Comparison of ENCODE assay signal across 12 mouse cellular contexts in genomic region chr4:40509534-40509933, GRCm38 (mm10). TPM values are rescaled to one million over a fixed set of nuclear protein-coding genes. Genes with fewer than 3 reads are reported as not detected.
DNase-seq lines count a peak whose midpoint lies in the region; ATAC-seq lines count a peak whose summit lies in the region.
"Had no signal": no experiment of that assay in that cellular context is flagged by ENCODE, and none has a peak within 500 bp of the region (broad histone marks: within the 10 kb centered on the region; RNA-seq: fewer than 3 reads in every experiment).

No protein-coding gene starts in this region.

- H3K27me3 ChIP-seq in neural tube, embryonic 13.5 days: no peaks in the 10 kb centered on the region
- H3K27me3 ChIP-seq: limb, embryonic 12.5 days had no signal

- peak; percentile 59; the same call in 1 of the 2 replicates for ATAC-seq in neural tube, embryonic 13.5 days (ENCODE audit: low read depth)

- H3K4me3 ChIP-seq in neural tube, embryonic 13.5 days: no peak overlapping the region
- H3K4me3 ChIP-seq: limb, embryonic 12.5 days had no signal

- H3K9me3 ChIP-seq in neural tube, embryonic 13.5 days: no peaks in the 10 kb centered on the region
- H3K9me3 ChIP-seq: G1E; limb, embryonic 12.5 days had no signal

- no peaks in the 10 kb centered on the region for H3K36me3 ChIP-seq in neural tube, embryonic 13.5 days
- H3K36me3 ChIP-seq: G1E; limb, embryonic 12.5 days had no signal

- no peak overlapping the region for H3K4me2 ChIP-seq in neural tube, embryonic 13.5 days
- H3K4me2 ChIP-seq: limb, embryonic 12.5 days had no signal

- H3K27ac ChIP-seq in neural tube, embryonic 13.5 days (replicated peaks): no peak overlapping the region
- H3K27ac ChIP-seq: limb, embryonic 12.5 days had no signal

- no peak overlapping the region for H3K9ac ChIP-seq in neural tube, embryonic 13.5 days
- H3K9ac ChIP-seq: limb, embryonic 12.5 days had no signal

- 70% methylated on average over 16 of the region's 16 CpGs for WGBS in neural tube, embryonic 13.5 days

- peak; percentile 37 to 63 for DNase-seq in cerebellum, postnatal 10 days
- DNase-seq in cerebellum, postnatal 36 days: no peak
- no peak for DNase-seq in neural tube, embryonic 10.5 days (ENCODE audit: extremely low spot score, low spot score)
- DNase-seq in layer of hippocampus, postnatal 14 days (ENCODE audit: low spot score in 2 of 2): peak; percentile 40 to 52
- DNase-seq in right cerebral cortex, postnatal 36 days (ENCODE audit: low spot score in 2 of 2): peak; percentile 29 to 71
- DNase-seq in ovary, adult 18-20 months (ENCODE audit: low spot score): no peak
- no peak for DNase-seq in heart, adult 18-20 months
- DNase-seq: kidney, adult 8-10 months; thymus, adult 2 months had no signal

- peaks cover 7% of the 10 kb centered on the region; the same call in 1 of the 2 replicates for H3K4me1 ChIP-seq in neural tube, embryonic 13.5 days (replicated peaks)
- H3K4me1 ChIP-seq: limb, embryonic 12.5 days had no signal

RNA-seq across cellular contexts. Expression of gene Tmem215, which starts 37.6 kb away (rescaled TPM):
- polyA plus RNA-seq in neural tube, embryonic 13.5 days (2015; fragmentation: Nextera tagmentation; extraction: Ambion mirVana): 0.59 and 0.77 TPM in 2 replicates
- total RNA-seq in layer of hippocampus, postnatal 14 days (2021): 10 to 100 TPM; 11.5 to 11.8 TPM
- total RNA-seq in heart, adult 18-20 months (2021): not detected
- polyA plus RNA-seq: G1E had no signal

Comparison
In these comparisons a context has a peak if more than half of its experiments do, and no peak if none do; other contexts are left out.
1. DNase-seq: peak in cerebellum, postnatal 10 days (2 of 2), layer of hippocampus, postnatal 14 days (2 of 2) and right cerebral cortex, postnatal 36 days (2 of 2); none in cerebellum, postnatal 36 days (0 of 2), neural tube, embryonic 10.5 days (single experiment), ovary, adult 18-20 months (single experiment) and heart, adult 18-20 months (0 of 2).
2. RNA of gene Tmem215, which starts 37.6 kb away (total RNA-seq): 11.5 to 11.8 TPM in layer of hippocampus, postnatal 14 days; not detected in heart, adult 18-20 months; every median in the first group is over 10 times any median in the second.